Mouse (Mus musculus) bone marrow, adult 2 months (tissue): ENCODE results near the gene Jsrp1. TPM values are rescaled to one million over a fixed set of nuclear protein-coding genes. Genes with fewer than 3 reads are reported as not detected.

Source experiments
- H3K27ac ChIP-seq: fragments of 200-500 bp; 2 replicates; pipeline ENCODE4 v1.5.1; 2012; ENCODE audit warnings: low read depth, mild to moderate bottlenecking, control low read depth, inconsistent platforms, low read length; ENCODE audit not compliant: control insufficient read depth, poor library complexity, insufficient read depth
- H3K4me1 ChIP-seq: fragments of 200-500 bp; 2 replicates; pipeline ENCODE4 v1.6.1; 2011; ENCODE audit warnings: low read length; ENCODE audit not compliant: control insufficient read depth, insufficient read depth
- H3K4me3 ChIP-seq: fragments of 200-500 bp; replicated peaks from 2 replicates; pipeline ENCODE3; 2011; ENCODE audit warnings: mild to moderate bottlenecking, low read depth, low read length, control low read depth; ENCODE audit not compliant: control insufficient read depth
- CTCF ChIP-seq: fragments of 200-500 bp; IDR thresholded peaks from 2 replicates; pipeline ENCODE4 v1.5.1; 2011; ENCODE audit warnings: low read length, control low read depth; ENCODE audit not compliant: control insufficient read depth, insufficient read depth
- POLR2A ChIP-seq: fragments of 200-500 bp; IDR thresholded peaks from 2 replicates; pipeline ENCODE4 v1.6.1; 2011; ENCODE audit warnings: low read depth, mild to moderate bottlenecking, control low read depth, low read length, borderline replicate concordance; ENCODE audit not compliant: control insufficient read depth
- whole genome bisulfite sequencing: fragments of 180-500 bp; shearing (Covaris S2); methylation state at CpG from one replicate; pipeline ENCODE4 v1.1.7; 2018; 5-methylcytosine and 5-hydroxymethylcytosine counted together
- polyA plus RNA-seq: library from polyadenylated mRNA; stranded (reverse); fragments of >200 nt; gene quantifications from 2 replicates; pipeline ENCODE4 v1.2.4, GENCODE M21; 2011; ENCODE audit warnings: low replicate concordance; ENCODE audit not compliant: missing spikeins, insufficient read depth, insufficient read length

The Jsrp1 gene
- polyA plus RNA-seq, 1 experiment = not detected

- TF ChIP-seq CTCF = no peak
- TF ChIP-seq POLR2A = no peak
- whole genome bisulfite sequencing = 87% methylated on average over 3 of the region's 3 CpGs
- no peak overlapping the region for H3K27ac ChIP-seq
- peaks cover 2% of the 10 kb centered on the region; the same call in 1 of the 2 replicates for H3K4me1 ChIP-seq
- H3K4me3 ChIP-seq = no peak overlapping the region
These were observed 10.3 kb downstream of the Jsrp1 start for GRCm38 (mm10) chr10:80802996-80803395.

- peaks cover 2% of the 10 kb centered on the region; the same call in 1 of the 2 replicates for H3K4me1 ChIP-seq
- TF ChIP-seq CTCF (no peak), POLR2A (no peak)
- no peak overlapping the region for H3K27ac ChIP-seq
- WGBS = 91% methylated on average over 10 of the region's 10 CpGs
- no peak overlapping the region for H3K4me3 ChIP-seq
These were observed 10.9 kb downstream of the Jsrp1 start for GRCm38 (mm10) chr10:80802204-80802912.

- Histone ChIP-seq H3K4me1 (peaks cover 2% of the 10 kb centered on the region; the same call in 1 of the 2 replicates), H3K27ac (peak overlapping the region; percentile 98)
- 2% methylated on average over 18 of the region's 18 CpGs for WGBS
These were observed 14.2 kb downstream of the Jsrp1 start for GRCm38 (mm10) chr10:80799070-80799566.

GRCm38 (mm10) chr10:80798150-80799006, 14.9 kb downstream of the Jsrp1 start, which contains the start of the genes Sf3a2 and Plekhj1:
Sf3a2 (plus strand) TSS chr10:80798198.
Plekhj1 (minus strand) TSS chr10:80798626.
- WGBS = under 1% methylated on average over 104 of the region's 104 CpGs

More at GRCm38 (mm10) chr10:80799070-80799566, 14.2 kb downstream of the Jsrp1 start:
- H3K4me3 ChIP-seq = peak overlapping the region; percentile 78
- TF ChIP-seq POLR2A (no peak), CTCF (no peak)

GRCm38 (mm10) chr10:80797186-80798149, 15.8 kb downstream of the Jsrp1 start:
- peak overlapping the region; percentile 98 for H3K27ac ChIP-seq
- 2% methylated on average over 59 of the region's 59 CpGs for whole genome bisulfite sequencing
- no peak for TF ChIP-seq POLR2A
- peaks cover 2% of the 10 kb centered on the region; the same call in 1 of the 2 replicates for H3K4me1 ChIP-seq
- H3K4me3 ChIP-seq = peak overlapping the region; percentile 78

More at GRCm38 (mm10) chr10:80798150-80799006, 14.9 kb downstream of the Jsrp1 start, which contains the start of the genes Sf3a2 and Plekhj1:
- Histone ChIP-seq H3K27ac (peak within 1 kb of the TSS; percentile 98), H3K4me3 (peak within 1 kb of the TSS; percentile 78), H3K4me1 (peaks cover 2% of the 10 kb centered on the region; the same call in 1 of the 2 replicates)
- TF ChIP-seq CTCF = no peak
- peak; percentile 78 for TF ChIP-seq POLR2A

- peaks cover 2% of the 10 kb centered on the region; the same call in 1 of the 2 replicates for H3K4me1 ChIP-seq
- H3K27ac ChIP-seq = no peak overlapping the region
- WGBS = 91% methylated on average over 9 of the region's 9 CpGs
These were observed 16.9 kb downstream of the Jsrp1 start for GRCm38 (mm10) chr10:80796307-80796848.

GRCm38 (mm10) chr10:80794750-80795149, 18.5 kb downstream of the Jsrp1 start:
- 90% methylated on average over 8 of the region's 8 CpGs for WGBS
- Histone ChIP-seq H3K4me1 (peaks cover 2% of the 10 kb centered on the region; the same call in 1 of the 2 replicates), H3K27ac (no peak overlapping the region), H3K4me3 (no peak overlapping the region)
- TF ChIP-seq POLR2A (no peak), CTCF (no peak)

More at GRCm38 (mm10) chr10:80796307-80796848, 16.9 kb downstream of the Jsrp1 start:
- no peak overlapping the region for H3K4me3 ChIP-seq
- no peak for TF ChIP-seq POLR2A
- TF ChIP-seq CTCF = no peak
